Mouse (Mus musculus) testis, adult 2 months (tissue): ENCODE results near the gene Tmem269.

ENCODE experiments used
- CTCF ChIP-seq: fragments of 200-500 bp; IDR thresholded peaks from 2 replicates; pipeline ENCODE4 v1.5.1; 2012; ENCODE audit warnings: low read depth, mild to moderate bottlenecking, inconsistent platforms, low read length, moderate library complexity; ENCODE audit not compliant: control insufficient read depth, insufficient read depth, insufficient replicate concordance
- POLR2A ChIP-seq: fragments of 200-500 bp; IDR thresholded peaks from 2 replicates; pipeline ENCODE4 v1.6.1; 2012; ENCODE audit warnings: low read depth, mild to moderate bottlenecking, inconsistent platforms, low read length, moderate library complexity; ENCODE audit not compliant: control insufficient read depth

DNA sequence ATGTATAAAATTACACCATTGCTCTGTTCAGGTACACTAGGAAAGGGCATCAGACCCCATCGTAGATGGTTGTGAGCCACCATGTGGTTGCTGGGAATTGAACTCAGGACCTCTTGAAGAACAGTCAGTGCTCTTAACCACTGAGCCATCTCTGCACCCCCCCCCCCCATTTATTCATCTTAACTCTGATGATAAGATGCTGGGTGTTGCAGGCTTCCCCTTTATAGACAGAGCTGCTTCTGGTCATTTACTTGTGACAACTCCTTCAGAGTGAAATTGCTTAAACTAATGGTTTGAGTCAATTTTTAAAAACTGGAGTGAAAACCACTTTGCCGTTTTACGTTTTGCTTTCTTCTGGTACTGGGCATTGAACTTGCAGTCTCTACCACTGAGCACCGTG, 25.3 kb downstream of the Tmem269 start:
- TF ChIP-seq CTCF, result no peak
- TF ChIP-seq POLR2A, result no peak
